Mouse (Mus musculus): ENCODE measurements around the gene Thy1.

Thy1 gene

DNA sequence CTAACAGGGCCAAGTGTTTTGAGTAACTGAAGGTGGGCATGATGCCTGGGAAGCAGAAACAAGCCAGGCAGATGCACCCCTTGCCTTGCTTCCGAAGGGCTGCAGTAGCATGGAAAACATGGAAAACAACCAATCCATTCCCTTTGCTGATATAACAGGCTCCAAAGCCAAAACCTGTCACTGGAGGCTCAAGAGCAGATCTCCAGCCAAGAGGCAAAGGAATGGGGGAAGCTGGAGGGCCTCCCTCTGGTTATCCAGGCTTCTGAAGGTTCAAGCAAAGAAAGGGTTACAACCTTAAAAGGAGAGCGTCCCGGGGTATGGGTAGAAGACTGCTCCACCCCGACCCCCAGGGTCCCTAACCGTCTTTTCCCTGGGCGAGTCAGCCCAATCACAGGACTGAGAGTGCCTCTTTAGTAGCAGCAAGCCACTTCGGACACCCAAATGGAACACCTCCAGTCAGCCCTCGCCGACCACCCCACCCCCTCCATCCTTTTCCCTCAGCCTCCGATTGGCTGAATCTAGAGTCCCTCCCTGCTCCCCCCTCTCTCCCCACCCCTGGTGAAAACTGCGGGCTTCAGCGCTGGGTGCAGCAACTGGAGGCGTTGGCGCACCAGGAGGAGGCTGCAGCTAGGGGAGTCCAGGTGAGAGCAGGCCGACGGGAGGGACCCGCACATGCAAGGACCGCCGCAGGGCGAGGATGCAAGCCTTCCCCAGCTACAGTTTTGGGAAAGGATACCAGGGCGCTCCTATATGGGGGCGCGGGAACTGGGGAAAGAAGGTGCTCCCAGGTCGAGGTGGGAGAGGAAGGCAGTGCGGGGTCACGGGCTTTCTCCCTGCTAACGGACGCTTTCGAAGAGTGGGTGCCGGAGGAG lies at the start of gene Thy1:
Thy1 (plus strand) TSS at position 549 of the 872 bp plus-strand sequence.
- DNase-seq (ENCODE audit: low spot score in 2 of 2) = peak in 1 of 2 experiments; percentile 26

GRCm38 (mm10) chr9:43997681-43998080 lies 45.5 kb upstream of the Thy1 start:
- DNase-seq (ENCODE audit: low spot score in 2 of 2) = no peak

- DNase-seq (ENCODE audit: low spot score in 2 of 2) = no peak
These were observed 44.3 kb upstream of the Thy1 start for GRCm38 (mm10) chr9:43998851-43999250.

DNA sequence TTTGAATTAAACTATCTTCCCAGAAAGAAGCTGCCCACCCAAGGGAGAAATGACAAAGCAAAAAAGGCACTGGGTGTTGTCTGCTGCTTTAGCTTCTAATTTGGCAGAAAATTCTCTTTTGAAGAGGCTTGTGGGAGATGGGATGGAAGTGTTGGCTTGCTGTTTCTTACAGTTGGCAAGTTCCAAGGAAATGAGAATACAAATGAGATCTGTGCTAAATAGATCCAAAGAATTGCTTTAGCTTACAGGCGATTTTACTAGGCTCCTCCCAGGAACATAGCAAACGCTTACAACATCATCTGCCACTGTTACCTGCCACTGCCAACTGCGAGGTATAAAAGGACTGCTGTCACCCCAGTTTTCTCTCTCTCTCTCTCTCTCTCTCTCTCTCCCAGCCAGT lies 38.8 kb upstream of the Thy1 start:
- DNase-seq (ENCODE audit: low spot score in 2 of 2) = no peak

GRCm38 (mm10) chr9:44005305-44005704 lies 37.9 kb upstream of the Thy1 start:
- no peak for DNase-seq (ENCODE audit: low spot score in 2 of 2)

DNA sequence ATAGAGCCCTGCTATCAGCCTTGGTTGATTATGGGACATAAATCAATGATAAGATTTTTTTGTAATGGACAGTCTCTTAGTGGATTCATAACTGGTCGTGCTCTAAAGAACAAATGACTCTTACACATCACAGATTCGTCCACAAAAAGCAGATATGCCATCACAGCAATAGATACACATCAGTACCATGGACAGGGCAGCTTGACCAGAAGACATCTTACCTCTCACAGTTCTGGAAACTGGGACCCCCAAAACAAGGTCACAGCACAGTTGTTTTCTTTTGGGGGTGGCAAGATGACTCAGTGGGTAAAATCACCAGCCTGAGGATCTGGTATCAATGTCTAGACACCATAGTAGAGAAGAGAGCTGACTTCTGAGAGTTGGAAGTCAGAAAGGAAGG lies 35.9 kb upstream of the Thy1 start:
- no peak for DNase-seq (ENCODE audit: low spot score in 2 of 2)

DNA sequence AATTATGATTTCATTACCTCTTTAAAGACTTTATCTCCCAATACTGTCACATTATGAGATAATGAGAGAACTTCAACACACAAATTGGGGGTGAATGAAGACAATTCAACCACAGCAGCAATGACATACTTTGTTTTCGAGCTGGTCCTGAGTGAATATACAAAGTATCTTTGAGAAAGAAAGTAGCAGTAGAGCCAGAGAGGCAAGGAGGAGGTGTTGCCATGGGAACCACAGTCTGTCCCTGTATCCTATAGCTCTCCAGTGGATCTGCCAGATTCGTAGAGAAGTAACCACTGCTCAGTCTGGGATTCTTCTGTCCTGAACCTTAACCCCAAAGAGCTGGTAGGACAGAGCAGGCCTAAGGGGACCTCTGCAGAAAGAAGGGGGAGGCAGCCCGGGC lies 35.2 kb upstream of the Thy1 start:
- DNase-seq (ENCODE audit: low spot score in 2 of 2) = no peak

- no peak for DNase-seq (ENCODE audit: low spot score in 2 of 2)
These were observed 32.3 kb upstream of the Thy1 start for GRCm38 (mm10) chr9:44010900-44011299.

GRCm38 (mm10) chr9:44011668-44012067 lies 31.5 kb upstream of the Thy1 start:
- DNase-seq (ENCODE audit: low spot score in 2 of 2) = no peak

- DNase-seq (ENCODE audit: low spot score in 2 of 2) = no peak
These were observed 31.0 kb upstream of the Thy1 start for GRCm38 (mm10) chr9:44012164-44012563.

DNA sequence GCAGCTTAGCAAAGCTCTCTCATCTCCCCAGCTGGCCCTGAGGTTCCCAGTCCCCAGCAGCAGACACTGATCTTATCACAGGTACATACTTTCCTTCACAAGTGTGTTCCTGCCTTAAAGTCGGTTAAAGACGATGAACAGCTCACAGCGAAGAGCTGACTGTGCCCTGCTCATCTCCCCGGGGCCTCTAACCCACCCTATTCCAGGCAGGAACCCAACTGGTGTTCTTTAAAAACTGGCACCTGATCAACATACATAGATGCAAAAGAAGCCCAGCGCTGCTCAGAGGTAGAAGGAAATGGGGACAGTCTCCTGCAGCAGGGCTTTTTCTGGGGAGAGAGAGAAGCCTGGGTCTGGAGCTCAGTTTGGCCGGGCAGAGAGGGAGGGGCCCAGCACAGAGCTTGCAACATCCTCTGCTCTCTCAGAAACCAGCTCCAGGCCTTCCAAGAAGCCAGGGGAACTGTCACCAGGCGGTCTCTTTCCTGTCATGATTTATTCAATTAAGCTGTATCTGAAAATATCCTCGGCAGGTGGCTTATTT lies 30.4 kb upstream of the Thy1 start:
- no peak for DNase-seq (ENCODE audit: low spot score in 2 of 2)

- no peak for DNase-seq (ENCODE audit: low spot score in 2 of 2)
These were observed 29.4 kb upstream of the Thy1 start for GRCm38 (mm10) chr9:44013781-44014180.

GRCm38 (mm10) chr9:44016304-44016703 lies 26.9 kb upstream of the Thy1 start:
- no peak for DNase-seq (ENCODE audit: low spot score in 2 of 2)

- DNase-seq (ENCODE audit: low spot score in 2 of 2) = no peak
These were observed 25.3 kb upstream of the Thy1 start for GRCm38 (mm10) chr9:44017846-44018245.

DNA sequence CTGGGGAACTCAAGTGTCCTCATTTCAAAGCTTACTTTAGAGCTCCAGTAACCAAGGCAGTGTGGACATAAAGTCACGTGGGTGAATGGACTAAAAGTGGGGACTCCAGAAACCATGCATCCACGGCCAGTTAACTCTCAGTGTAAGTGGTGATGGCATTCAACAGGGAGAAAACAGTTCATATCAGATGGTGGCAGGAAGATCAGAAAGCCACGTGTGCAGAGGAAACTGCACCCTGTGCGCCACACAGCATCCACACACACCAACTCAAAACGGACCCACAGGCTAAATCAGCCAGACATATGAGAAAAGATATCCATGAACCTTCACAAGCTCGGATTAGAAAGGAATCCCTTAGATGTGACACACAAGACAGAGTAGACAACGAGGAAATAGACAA lies 23.2 kb upstream of the Thy1 start:
- no peak for DNase-seq (ENCODE audit: low spot score in 2 of 2)

GRCm38 (mm10) chr9:44022100-44022847 lies 20.9 kb upstream of the Thy1 start:
- peak; percentile 47 to 49 for DNase-seq (ENCODE audit: low spot score in 2 of 2)

DNA sequence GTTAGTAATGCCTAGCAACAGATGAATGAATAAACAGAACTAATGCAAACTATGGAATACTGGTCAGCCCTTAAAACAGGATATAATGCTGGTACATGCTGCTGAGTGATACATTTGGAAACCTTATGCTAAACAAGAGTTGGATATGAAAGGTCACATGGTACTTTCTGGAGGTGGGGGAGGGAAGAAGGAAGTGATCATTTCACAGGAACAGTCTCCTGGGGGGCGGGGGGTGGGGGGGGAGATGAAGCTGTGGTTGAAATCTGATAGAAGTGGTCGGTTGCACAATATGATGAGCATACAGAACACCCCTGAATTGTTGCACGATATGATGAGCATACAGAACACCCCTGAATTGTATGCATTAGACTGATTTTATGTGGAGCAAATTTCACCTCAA lies 19.1 kb upstream of the Thy1 start:
- DNase-seq (ENCODE audit: low spot score in 2 of 2) = no peak

DNA sequence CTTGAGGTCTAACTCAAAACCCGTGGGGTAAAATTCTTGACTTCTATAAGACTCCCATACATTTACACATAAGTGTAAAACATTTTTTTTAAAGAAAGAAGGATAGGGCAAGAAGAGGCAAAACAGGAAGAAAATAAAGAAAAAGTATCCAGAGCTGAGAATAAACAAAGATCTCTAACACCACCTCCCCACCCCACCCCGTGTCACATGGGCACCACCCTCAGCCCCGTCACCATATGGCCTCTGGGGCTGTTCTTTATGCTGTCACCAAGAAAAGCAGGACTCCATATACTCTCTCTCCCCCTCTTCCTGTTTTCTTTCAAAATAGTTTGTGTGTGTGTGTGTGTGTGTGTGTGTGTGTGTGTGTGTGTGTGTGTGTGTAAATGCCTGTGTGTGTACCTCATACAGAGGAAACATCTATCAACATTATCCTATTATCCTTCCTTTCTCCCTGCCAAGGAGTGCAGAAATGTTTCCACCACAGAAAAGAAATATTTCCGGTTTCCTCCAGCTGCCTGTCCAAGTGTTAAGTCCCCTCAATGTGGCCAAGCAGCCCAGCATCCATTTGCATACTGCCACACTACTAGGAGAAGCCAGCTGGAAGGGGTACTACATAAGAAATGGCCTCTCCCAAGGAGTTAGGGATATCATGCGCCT lies 13.5 kb upstream of the Thy1 start:
- no peak for DNase-seq (ENCODE audit: low spot score in 2 of 2)

DNA sequence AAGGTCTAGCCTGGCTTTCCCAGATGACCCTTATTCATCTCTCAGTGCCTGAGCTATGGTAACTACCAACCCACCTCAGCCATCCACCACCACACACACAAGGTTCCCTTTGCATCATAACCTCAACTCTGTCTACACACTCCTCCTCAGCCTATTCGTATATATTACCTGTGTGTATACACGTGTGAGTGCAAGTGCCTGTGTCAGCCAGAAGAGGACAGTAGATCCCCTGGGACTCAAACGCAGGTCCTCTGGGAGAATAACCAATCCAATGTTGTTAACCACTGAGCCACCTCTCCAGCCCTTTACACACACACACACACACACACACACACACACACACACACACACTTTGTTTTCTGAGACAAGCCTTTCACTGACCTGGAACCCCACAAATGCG lies 12.5 kb upstream of the Thy1 start:
- DNase-seq (ENCODE audit: low spot score in 2 of 2) = no peak

- DNase-seq (ENCODE audit: low spot score in 2 of 2) = peak in 1 of 2 experiments; percentile 38
These were observed 12.1 kb upstream of the Thy1 start for GRCm38 (mm10) chr9:44031079-44031478.

GRCm38 (mm10) chr9:44031946-44032345 lies 11.2 kb upstream of the Thy1 start:
- DNase-seq (ENCODE audit: low spot score in 2 of 2) = no peak

DNA sequence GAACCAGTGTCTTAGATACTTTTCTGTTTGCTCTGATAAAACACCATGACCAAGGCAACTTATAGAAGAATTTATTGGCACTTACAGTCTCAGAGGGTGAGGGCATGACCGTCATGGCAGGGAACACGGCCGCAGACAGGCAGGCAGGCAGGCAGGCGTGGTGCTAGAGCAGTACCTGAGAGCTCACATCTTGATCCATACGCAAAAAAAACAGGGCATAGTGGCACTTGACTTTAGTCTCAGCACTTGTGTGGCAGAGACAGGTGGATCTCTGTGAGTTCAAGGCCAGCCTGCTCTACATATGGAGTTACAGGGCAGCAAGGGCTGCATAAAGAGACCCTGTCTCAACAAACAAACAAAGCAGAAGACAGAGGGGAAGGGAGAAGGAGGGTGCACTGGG lies 9.9 kb upstream of the Thy1 start:
- no peak for DNase-seq (ENCODE audit: low spot score in 2 of 2)
